Mouse (Mus musculus): Measurements from ENCODE around the gene Acr.

The Acr gene

DNA sequence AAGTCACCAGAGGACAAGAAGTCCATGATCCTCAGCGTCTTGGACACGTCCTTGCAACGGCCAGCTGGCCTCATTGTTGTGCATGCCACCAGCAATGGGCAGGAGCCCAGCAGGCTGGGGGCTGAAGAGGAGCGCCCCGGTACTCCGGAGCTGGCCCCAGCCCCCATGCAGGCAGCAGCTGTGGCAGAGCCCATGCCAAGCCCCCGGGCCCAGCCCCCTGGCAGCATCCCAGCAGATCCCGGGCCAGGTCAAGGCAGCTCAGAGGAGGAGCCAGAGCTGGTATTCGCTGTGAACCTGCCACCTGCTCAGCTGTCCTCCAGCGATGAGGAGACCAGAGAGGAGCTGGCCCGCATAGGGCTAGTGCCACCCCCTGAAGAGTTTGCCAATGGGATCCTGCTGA, 19.3 kb upstream of the Acr start:
- no peak for DNase-seq

DNA sequence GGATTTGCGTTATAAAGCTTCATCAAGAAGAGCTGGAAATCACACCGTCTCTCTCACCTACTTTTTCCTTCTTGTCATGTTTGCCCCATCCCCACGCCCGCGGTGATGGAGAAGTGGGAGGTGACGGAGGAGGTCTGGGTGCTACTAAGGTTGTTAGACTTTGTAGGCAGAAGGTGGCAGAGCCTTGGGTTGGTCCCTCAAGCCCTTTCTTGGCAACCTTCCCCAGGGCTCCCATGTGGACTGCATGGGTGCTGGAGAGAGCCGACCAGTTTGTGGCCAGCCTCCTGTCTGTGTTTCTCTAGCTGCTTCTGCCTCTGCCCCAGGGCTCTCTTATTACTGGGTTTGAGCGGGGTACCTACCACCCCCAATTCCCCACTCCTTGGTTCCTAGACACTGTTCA, 17.6 kb upstream of the Acr start:
- no peak for DNase-seq

DNA sequence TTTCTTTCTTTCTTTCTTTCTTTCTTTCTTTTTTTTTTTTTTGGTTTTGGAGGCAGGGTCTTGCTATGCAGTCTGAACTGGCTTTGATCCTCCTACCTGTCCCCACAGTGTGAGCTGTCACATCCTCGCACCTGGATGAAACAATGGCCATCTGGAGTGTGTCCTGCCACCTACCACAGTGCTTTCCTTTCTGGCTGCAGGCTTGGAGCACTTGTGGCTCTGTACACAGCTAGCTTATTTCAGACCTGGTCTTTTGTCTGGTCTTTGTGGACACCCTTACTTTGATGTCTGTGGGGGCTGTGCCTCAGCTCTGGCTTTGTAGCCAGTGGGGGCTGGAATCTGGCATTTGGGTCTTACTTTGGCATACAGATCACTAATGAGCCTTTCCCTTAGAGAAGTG, 16.4 kb upstream of the Acr start:
- DNase-seq, result no peak

DNA sequence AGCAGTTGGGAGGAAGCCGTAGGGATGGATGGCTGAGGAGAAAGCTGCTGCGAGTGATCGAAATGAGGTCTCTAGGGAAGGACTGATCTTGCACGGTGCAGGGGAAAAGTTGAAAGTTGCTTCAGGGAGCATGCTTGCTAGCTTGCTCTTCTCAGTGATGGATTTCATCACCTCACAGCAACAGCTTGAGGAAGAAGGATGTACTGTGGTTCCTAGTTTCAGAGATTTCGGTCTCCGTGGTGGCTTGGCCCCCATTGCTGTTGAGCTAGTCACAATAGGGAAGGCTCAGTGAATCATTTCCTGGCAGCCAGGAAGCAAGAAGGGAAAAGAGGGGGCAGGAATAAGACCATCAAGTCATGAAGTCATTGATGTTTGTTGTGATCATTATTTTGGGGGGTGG, 12.5 kb upstream of the Acr start:
- no peak for DNase-seq

DNA sequence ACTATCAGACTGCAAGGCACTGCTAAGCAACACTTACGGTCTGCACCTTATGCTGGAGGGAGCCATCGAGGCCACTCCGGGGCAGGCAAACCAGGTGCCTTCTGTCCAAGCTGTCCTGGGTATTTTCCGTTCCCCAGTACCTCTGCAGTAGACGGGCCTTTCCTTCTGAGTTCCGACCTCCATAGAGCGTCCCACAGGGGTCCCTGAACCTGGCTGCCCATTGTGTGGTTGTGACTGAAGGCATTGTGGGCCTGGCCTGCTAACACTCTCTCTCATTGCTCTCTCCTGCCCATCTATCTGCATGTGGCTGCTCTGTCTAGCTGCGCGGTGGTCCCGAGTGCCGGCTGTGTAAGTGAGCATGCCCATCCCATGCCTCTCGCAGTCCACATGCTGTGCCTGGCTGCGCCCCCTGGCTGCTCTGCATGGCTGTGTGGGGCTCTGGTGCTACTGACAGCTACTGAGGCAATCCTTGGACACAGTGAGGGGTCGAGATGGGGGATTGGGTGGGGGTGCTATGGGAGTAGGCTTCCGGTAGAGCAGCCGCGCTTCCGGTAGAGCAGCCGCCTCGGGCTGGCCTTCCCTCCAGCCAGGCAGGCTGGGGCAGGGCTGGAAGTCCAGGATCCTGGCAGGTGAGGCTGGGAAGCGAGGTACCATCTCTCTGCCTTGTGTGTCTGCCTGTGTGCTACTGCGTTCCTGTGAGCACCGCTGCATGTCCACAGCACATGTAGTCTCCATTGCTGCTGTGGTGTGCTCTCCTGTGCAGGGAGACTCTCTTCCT, 11.5 kb upstream of the Acr start:
- peak in 1 of 2 experiments; percentile 52 for DNase-seq

DNA sequence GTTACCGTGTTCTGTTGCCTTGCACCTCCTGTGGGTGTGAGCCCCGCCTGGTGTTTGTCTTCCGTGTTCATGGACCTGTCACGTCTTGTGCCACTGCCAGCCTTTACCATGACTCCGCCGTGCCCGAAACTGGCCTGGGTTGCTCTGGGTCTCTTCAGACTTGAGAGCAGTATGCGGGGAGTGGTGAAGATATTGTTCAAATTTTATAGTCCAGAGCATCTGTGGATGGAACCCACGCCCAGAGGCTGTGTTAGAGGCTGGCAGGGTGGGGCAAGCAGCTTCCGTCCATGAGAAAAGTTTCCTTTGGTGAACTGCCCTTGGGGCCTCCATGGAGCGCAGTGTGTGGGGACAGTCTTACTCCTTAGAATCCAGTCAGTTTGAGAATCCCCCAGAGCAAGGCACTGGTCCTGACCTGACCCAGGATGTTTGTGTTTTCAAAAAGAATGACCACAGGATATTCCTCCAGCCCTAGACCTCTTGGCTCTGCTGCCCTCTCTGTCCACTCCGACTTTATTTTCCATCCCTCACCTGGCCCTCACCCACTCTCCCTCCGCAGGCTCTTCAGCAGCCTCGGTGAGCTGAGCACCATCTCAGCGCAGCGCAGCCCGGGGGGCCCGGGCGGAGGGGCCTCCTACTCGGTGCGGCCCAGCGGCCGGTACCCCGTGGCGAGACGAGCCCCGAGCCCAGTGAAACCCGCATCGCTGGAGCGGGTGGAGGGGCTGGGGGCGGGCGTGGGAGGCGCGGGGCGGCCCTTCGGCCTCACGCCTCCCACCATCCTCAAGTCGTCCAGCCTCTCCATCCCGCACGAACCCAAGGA, 10.7 kb upstream of the Acr start:
- no peak for DNase-seq

DNA sequence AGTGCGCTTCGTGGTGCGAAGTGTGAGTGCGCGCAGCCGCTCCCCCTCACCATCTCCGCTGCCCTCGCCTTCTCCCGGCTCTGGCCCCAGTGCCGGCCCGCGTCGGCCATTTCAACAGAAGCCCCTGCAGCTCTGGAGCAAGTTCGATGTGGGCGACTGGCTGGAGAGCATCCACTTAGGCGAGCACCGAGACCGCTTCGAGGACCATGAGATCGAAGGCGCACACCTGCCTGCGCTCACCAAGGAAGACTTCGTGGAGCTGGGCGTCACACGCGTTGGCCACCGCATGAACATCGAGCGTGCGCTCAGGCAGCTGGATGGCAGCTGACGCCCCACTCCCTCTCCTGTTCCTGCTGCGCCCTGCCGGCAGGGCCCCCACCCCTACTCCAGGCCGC, 10.1 kb upstream of the Acr start:
- no peak for DNase-seq

DNA sequence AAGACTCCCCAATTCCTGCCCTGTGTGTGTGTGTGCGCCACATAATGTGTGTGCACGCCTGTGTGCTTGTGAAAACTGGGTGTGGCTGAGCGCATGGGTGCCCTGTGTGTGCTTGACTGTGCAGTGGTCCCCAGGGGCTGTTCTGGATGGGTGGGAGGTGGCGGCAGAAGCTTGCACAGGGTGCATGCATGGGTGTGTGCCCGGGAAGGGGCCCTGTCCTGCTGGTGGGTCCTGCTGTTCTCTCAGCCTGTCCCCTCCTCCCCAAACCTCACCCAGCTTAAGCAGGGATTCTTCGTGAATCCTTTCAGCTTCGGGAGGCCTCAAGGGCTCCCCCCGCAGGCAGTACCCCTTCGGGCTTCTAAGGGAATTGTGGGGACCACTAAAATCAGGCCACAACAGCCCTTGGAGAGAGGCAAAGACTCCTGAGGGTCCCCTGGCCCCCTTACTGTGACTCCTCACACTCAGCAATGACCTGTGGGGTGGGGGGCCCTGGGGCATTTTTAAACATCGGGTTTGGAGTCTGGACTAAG, 8.9 kb upstream of the Acr start:
- DNase-seq, result no peak

DNA sequence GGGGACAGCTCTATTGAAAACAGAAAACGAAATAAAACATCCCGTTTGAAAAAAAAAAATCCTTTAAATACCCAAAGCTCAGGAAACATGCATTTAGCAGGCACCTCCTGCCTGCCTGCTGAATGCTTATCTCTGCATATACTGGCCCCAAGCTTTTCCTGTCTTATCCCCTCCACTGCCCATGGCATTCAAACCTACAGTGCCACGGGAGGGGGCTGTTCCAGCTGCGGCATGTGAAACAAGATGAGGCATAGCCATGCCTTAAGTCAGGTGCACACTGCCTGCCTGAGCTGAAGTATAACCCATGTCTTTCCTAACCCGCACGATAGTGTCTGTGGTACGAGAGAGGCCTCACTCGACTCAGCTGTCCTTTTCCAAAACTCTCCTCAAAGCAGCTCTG, 4.0 kb downstream of the Acr start:
- DNase-seq, result no peak

DNA sequence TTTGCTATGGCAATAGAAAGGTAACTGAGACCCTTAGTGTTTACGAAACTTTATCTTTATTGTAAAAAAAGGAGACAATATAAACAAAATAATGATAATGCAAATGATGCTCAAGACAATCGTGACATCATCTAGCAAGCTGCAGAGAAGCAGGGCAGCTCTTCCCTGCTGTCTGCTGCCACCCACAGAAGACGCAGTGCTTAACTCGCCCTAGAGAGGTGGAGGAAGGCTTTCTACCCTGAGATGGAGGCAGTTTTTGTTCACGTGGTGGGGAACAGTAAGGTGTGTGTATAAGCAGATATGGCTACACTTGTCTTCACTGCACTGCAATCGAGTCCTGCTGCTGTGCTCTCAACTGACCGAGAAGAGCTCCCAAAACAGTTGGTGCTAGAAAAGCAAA, 14.4 kb downstream of the Acr start:
- DNase-seq, result no peak

DNA sequence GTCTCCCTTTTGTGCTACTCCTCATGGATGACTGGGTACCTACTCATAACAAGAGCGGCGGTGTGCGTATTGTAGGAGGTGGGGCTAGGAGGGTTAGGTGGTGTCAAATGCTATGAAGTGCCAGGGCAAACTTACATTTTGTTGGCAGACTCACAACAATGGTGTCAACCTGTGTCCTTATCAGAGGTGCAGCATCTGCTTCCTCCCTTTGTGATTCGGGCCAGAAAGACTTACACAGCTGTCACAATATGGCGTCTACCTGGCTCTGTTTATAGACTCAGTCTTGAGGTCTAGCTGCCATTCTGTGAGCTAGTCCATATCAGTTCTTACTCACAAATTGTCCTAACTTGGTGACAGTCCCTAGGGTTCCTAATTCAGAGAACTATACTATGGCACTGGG, 17.0 kb downstream of the Acr start:
- no peak for DNase-seq

DNA sequence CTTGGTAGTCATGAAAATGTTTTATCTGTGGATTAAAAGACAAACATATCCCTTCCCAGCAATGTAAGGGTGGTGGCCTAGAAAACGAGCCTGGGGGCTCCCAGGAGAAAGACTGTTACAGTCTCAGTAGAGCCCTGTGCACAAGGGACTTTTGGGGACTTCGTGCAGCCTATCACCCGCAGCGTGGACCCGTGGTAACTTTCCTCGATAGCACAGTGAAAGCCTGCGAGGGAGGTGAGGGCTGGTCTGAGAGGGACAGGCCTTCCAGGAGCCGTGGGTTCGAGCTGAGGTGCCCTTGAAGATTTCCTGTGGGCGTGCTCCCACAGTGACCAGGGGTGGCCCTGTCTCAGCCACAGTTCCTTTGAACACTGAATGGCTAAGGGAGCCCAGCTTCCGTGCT, 17.5 kb downstream of the Acr start:
- no peak for DNase-seq

DNA sequence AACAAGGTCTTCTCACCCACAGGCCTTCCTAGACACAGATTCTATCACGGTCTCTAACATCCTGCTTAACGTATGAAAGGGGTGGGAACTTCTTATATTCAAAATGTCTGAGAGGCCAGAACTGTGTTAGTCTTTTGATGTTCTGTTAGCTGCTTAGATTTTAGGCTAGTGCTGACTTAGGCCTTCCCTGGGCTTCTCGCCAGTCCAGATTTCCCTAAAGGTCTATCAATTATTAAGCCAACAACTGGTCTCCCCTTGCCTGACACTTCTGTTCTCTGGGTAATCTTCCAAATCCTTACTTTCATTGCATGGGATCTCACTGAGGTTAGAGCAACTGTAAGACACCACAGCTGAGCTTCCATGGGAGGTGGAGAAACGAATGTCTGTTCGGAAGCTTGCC, 21.0 kb downstream of the Acr start:
- peak; percentile 63 to 78 for DNase-seq

DNA sequence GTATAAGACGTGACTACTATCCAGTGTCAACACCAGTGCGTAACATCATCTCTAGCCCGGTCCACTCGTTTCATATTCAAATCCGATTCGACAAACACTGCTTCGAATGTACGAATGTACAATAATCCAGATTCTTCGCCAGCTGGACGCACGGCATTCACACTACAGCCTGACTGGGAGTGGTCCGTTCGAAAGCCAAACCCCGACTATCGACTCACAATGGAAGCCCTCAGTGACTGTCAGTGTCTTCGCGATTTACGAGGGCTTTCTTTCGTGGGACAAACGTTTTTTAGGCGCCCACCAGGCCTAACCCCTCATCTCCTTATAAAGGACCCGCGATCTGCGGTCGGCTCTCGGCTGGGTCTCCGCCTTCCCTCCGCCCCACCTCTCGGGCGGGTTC, 23.2 kb downstream of the Acr start:
- no peak for DNase-seq

DNA sequence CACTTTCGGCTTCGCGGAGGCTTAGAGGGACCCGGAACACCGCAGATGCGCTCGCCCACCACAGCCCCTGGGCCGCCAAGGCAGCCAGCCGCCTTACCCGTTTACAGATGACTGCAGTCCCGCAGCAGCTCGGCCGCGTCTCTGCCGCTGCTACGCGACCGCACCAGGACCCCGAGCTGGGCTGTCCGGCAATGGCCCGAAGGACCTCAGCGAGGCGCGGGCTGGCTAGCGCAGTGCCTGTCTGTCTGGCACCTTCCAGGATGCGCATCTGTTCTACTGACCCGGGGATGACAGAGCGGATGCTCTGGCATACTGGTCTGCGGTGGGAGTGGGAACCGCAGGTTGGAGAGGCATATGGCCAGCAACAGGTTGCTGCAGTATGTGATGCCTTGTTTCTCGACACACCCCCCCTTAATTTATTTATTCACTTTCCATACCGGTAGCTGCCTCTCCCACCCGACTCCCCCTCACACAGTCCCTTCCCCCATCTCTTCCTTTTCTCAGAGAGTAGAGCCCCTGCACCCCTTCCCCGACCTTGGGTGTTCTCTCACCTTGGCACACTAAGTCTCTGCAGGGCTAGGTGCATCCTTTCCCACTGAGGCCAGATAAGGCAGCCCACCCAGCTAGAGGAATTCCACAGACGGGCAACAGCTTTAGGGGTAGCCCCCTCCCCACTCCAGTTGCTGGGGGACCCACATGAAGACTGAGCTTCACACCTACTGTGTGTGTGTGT, 23.8 kb downstream of the Acr start, which contains the start of gene Rabl2:
Rabl2 (minus strand) TSS at position 201 of the 733 bp plus-strand sequence.
- peak; percentile 90 to 93 for DNase-seq

DNA sequence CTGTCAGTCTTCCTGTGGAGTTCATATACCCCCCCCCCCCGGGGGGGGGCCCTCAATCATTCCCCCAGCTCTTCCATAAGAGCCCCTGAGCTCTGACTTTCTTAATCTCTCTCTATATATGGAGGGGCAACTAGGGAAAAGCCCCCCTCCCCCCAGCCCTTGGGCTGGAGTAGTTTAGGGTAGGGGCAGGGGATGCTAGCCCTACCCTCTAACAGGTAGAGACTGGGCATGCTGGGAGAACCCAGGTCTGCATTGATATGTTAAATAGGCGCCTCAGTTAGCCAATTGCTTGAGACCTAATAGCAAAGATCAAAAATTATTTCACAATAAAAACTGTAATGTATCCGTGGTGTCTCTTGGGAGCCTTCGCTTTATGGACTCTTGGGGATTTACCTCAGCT, 24.4 kb downstream of the Acr start:
- no peak for DNase-seq

DNA sequence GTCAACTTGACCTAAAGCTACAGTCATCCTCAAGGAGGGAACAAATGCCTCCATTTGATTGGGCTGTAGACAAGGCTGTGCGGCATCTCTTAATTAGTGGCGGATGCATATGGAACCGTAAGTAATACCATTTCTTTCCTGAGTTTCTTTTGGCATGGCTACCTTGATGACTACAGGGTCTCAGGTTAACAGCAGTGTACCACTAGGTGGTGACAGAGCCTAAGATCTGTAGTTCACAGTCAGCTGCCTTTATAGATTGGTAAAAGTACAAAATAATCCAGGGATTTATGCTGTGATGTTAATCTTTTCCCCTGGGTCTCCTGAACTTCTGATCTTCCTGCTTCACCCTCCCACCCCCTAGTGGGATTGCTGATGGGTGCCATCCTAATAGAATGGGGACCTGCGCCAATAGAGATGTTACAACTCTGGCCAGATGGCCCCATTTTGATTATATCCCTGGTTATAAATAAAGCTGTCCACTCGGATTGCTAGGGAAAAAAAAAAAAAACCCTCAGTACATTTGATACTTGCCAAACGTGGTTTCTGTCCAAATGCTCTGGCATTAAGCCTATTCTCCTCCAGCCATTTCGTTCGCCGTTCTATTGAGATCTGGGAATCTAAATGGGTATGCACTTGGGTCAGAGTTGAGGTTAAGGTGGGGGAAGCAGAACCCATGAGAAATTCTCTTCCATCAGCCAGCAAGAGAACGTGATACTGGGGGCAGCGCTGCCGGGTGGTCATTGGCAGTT, 37.9 kb downstream of the Acr start:
- DNase-seq, result no peak

DNA sequence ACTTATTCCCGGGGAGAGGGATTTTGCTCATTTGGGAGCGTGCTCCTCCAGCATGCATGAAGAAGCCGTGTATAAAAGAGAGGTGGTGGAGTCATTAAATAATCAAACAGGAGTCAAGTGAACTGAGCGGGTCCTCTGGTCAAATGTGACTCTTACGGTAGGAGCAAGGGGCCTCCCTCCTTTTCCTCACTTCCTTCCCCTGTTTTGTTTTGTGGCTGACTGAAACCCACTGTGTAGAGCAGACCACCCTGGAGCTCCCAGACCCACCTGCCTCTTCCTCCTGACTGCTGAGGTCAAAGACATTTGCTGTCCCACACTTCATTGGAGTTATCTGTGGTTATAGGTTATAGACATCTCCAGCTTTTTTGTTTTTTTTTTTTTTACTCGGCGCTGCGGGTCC, 39.4 kb downstream of the Acr start:
- no peak for DNase-seq

DNA sequence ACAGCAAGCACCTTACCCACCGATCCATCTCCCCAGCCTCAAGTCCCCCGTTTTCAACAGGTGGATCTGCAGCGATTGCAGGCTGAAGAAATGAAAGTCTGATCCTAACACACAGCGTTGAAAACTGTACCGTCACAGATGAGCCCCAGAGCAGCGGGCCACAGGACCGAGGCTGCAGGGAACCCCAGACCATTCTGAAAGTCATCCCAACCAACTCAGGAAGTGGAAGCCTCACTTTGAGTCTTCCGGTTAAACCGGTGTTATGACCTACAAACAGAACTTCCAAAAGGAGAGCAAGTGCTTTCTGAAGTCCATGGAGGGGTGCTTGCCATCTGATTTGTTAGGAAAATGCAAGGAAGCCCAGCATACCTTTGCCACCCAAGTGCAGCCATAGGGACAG, 39.8 kb downstream of the Acr start:
- no peak for DNase-seq

DNA sequence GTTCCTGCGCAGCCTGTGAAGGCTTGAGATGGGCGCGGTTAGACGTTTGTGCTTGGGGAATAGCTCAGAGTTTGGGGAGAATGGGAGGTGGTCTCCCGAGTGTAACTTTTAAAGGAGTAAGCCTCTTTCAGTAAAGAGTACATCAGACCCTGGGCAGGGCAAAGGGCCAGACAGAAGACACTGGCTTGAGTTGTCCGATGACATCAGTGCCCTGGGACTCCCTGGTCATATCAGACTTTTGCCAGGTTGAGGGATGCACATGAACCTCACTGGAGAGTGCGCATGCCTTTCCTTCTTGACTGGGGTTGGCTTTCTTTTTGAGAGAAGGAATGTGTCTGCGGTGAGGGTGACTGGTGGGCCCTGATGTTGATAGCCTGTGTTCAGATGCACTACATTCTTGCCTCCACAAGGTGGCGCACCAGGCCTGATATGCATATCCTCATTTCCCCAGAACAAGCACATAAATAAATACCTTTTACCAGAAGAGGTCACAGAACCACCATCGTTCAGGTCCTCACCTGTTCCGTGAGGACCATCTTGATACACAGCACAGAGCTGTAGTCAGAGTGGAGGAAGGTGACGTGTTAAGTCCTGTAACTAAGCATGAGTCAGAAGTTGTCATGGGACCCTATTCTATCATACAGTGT, 54.3 kb downstream of the Acr start:
- peak in 1 of 2 experiments; percentile 3 for DNase-seq

DNA sequence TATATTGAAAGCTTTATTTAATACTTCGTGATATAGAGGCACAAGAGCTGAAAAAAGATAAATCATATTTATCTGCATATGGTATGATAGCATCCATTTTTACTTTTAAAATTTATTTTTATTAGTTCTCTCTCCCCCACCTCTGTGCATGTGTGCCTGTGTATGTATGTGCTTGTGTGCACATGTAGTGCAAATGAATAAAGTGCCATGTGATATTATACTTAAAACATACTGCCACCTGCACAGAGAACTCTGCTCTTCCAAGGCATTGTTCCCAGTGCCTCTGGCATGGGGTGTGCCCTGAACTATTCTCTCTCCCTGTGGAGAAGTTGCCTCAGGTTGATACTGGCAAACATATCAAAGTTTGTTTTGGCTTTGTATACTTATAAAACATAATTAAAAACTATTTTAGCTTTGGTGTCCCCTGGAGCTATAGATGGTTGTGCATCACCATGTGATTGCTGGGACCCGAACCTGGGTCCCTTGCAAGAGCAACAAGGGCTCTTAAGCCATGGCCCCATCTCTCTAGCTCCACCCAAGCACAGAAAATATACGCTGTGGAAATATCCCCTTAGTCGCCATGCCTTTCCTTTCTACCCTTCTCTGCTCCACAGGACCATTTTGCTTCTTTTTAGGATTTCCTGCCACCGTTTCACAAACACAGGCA, 55.0 kb downstream of the Acr start:
- DNase-seq, result no peak

DNA sequence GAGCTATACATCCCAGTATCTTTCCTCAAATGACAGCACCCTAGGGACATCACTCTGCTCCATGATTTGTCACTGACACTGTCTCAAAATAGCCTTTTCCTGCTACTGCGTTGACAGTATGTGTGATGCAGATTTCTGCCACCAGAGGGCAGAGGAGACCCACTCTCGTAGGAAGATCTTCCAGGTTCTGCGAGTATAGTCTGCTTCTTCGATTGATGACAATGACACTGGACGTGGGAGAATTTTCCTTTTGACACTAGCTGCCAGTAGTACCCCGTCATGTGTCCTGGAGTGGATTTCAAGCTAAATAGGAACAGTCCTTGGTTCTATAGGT, 55.5 kb downstream of the Acr start:
- DNase-seq, result peak; percentile 56 to 86

Measured in kidney, postnatal 25 days (tissue).